Mouse (Mus musculus) granulocyte monocyte progenitor cell, adult 5-6 weeks (primary cell): Measurements from ENCODE around the gene Grip1. TPM values are rescaled to one million over a fixed set of nuclear protein-coding genes. Genes with fewer than 3 reads are reported as not detected.
A peak's percentile ranks its signal among the peaks of the same experiment; 100 is the strongest.
"Not testable (repeated sequence)": the region's sequence is repeated elsewhere in the genome, so short reads cannot be mapped to it uniquely, and the experiment has no call there.

Source experiments
- ATAC-seq: replicated peaks from 2 replicates; pipeline ENCODE4 v1.8.0; 2016; ENCODE audit warnings: mild to moderate bottlenecking, moderate TSS enrichment, inconsistent platforms; ENCODE audit not compliant: poor library complexity, severe bottlenecking
- total RNA-seq, 2 experiments: library from RNA; stranded (forward) in 1 of 2; stranded (reverse) in 1 of 2; fragments of 200-712, 200-1000 nt in 1 of 2; fragments of >200 nt in 1 of 2; fragmentation: Nextera tagmentation in 1 of 2; gene quantifications; 2 replicates each; pipeline ENCODE4 v1.2.3; 2014 to 2017

The Grip1 gene
- total RNA-seq, 2 experiments from 2014 or later, result not detected

DNA sequence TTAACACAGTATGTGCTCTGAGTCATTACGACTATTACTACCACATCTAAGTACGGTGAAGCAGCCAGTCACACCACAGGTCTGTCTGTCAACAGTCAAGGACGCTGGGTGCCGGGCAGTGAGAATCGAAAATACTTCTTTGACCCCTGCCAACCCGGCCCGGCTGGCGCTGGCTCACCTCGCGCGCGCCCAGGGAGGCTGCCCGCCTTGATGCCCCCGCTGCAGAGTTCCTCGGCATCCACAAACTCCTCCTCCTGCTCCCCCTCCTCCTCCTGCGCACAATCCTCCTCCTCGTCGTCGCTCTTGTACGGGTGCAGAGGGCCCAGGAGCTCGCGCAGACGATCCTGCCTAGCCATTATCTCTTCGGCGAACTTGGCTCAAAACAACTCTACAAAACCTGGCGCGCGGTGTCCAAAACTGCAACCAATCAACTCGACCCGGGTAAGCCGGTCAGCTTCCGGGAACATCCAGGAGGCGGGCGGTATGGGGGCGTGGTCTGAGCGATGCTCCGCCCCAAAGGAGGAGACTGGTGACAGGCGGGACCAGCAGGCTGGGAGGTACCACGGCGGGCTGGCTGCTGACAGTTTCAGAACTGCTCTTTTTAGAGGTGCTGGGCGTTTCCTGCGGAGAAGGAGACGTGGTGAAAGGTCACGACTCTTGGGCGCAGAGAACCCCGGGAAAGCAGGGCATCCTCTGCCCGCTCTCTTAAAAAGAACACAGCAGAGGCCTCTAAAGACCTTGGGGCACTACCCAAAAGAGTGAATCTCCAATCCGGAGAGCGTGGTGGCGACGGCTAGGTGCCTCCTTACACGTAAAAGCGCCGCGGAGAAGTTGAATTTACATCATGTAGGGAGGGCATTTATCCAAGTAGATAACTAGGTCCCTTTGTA is 659.1 kb downstream of the Grip1 start, which contains the start of gene Helb:
Gene Helb, minus strand, starts transcription at position 481 of the 890 bp plus-strand sequence.
- ATAC-seq, result peak; percentile 94

DNA sequence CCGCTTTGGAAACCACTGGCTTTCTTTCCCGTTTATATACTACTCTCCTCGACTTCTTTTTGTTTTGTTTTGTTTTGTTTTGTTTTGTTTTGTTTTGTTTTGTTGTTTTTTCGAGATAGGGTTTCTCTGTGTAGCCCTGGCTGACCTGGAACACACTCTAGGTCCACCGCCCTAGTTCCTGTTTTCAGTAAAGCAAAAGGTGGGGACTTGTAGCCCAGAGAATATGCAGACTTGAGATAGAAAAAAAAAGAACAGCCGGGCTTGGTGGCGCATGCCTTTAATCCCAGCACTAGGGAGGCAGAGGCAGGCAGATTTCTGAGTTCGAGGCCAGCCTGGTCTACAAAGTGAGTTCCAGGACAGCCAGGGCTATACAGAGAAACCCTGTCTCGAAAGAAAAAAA is 659.9 kb downstream of the Grip1 start:
- ATAC-seq, result not testable (repeated sequence)

DNA sequence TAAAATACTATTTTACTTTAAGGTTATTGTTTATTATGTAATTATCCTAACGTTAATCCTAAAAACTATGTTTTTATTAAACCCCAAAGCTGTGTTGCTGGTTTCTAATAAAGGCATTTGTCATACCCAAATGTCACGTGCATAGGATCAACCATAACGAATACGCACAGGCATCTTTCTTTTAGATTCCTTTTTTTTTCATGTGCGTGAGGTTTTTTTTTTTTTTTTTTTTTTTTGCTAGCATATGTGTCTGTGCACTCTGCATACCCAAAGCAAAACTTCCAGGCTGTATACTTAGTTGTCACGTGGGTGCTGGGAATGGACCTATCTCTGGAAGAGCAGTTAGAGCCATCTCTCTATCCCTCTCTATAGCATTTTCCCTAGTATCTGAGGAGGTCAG is 660.4 kb downstream of the Grip1 start:
- ATAC-seq, result no peak

DNA sequence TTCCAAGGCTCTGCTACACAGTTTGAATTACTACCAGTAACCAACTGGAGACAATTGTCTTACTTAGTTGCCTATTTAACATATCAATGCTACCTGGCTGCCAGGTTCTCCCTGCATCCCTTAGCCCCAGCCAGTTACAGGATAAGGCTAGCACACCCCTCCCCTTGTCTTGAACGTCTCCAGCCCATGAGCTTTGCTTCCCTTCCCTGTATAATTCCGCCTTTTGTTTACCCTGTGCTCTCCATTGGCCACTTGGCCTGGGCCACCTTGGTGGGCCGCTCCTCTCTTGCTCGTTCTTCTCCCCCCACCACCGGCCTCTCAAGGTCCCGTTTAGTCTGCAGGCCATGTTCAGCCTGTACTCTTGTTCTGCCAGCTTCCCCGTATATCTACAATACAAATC is 660.9 kb downstream of the Grip1 start:
- no peak for ATAC-seq

DNA sequence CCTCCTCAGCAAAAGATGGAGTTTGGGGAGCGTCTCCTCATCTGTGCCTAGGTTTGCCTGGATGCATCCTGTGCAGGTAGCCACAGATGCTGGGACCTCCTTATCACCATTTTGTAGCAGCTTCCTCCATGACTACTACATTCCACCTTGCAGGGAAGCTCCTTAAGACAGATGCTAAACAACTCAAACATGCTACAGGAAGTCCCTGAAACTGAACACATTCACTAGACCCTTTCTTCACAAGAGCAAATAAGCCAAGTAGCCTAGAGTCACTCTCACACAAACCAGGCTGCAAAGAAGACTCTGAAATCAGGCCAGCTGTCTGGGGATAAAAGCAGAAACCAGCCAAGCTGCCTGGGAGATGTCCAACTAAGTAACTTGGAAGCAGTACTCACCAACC is 661.6 kb downstream of the Grip1 start:
- no peak for ATAC-seq

DNA sequence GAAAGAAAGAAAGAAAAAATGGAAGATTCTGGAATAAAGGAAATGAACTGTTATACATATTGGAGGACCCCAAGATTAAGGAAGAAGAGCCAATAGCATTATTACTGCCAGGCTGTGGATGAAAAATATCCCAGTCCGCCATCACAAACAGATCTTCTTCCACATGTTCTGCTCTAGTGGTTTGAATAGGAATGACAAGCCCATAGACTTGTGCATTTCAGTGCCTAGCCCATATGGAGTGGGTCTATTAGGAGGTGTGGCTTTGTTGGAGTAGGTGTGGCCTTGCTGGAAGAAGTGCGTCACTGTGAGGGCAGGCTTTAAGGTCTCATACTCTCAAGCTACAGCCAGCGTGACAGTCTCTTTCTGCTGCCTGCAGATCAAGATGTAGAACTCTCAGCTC is 670.1 kb downstream of the Grip1 start:
- ATAC-seq, result peak; percentile 41

DNA sequence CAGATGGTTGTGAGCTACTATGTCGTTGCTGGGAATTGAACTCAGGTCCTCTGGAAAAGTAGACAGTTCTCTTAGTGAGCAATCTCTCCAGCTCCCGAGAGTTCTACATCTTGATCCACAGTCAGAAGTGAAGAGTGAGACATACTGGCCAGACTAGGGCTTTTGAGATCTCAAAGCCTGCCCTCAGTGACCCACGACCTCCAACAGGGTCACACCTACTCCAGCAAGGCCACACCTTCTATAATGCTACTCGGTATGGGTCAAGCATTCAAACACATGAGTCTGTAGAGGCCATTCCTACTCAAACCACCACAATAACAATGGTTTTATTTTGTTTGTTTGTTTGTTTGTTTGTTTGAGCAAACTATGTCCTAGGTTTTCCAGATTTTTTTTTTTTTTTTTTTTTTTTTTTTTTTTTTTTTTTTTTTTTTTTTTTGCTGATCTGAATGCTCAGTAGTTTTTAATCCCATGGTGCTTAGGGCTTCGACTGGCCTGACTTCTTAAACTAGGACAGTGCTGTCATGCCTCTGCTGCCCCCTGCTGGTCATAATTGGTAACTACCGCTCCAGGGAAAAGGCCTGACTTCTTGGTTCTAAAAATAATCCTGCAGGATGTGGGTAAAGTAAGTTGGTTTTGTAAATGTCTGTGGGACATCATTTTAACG is 671.3 kb downstream of the Grip1 start:
- ATAC-seq, result peak; percentile 86

DNA sequence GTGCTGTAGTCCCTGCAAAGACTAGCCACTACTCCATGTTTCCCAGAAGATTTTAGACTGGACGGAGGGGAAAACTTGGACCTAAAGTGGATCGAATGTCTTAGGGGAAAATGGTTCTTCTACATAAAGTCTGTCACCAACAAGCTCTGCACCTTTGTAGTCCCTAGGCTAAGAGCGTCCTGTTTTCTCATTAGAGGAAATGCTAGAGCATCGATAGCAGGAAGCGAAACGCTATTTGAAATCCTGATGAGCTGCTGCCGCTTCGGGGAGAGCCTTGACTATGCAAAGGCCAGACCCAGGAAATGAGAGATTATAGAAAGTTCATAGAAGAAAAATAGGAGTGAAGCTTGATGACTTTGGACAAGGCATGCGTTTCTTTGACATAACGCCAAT is 671.8 kb downstream of the Grip1 start:
- ATAC-seq, result peak; percentile 74

DNA sequence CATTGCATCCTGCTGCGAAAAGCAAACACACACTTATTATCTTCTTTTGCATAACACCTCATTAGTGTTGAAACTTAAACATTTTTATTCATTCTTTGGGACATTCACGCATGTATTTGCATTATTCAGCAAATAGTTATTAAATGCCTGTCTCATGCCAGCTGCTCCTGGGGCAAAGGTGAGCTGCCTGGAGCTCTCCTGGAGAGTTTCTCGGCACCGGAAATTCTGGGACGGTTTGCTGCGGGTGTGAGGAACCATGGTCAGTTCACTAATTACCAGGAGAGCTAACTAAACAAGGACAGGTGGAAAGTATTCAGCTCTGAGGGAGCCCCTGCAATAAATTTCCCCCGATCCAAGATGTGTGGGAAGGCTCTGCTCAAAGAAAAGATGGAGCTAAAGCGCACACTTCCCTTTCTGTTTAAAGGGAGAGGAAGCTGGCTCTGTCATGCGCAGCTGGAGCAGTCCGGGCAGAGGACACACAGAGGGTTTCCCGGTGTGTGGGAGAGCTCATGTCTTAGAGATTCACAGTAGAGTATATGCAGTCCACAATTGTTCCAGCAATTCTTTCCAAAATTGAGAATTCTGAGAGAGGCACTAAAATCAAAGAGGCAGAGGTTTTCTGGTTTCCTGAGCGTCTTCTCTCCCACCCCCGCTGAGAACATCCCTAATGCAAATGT is 675.1 kb downstream of the Grip1 start:
- peak; percentile 39 for ATAC-seq

DNA sequence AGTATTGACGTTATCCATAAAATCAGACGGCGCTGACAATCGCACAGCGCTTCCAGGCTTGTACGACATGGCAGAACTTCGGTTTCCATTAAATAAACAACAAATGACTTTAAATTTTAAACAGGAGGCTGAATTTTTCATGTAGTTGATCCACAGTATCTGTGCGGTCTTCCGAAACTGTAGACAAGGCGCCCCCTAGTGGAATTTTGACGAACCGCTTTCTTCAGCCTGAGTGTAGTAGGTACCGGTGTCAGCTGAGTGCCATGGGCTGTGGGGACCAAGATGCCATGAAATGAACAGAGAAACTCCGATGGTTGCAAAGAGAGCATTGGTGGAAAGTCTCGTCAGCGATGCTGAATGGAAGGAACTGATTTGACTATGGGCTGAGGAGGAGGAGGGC is 677.0 kb downstream of the Grip1 start:
- peak; percentile 68 for ATAC-seq

DNA sequence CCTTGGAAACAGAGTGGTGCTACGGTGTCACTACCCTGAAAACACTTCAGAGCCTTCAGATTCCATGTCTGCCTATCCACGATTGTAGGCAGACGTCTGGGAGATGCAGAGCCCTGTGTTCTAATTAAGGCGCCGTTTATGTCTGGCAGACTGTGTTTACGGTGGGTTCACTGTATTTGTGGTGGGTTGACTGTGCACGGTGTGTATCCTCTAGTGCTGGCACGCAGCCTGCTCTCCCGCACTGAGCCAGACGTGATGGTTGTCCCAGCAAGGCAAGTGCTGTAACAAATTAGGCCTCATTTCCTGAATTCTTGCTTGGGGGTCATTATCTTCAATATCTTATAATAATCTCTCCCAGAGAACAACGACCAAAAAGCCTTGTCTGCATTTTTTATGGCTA is 680.1 kb downstream of the Grip1 start:
- no peak for ATAC-seq

DNA sequence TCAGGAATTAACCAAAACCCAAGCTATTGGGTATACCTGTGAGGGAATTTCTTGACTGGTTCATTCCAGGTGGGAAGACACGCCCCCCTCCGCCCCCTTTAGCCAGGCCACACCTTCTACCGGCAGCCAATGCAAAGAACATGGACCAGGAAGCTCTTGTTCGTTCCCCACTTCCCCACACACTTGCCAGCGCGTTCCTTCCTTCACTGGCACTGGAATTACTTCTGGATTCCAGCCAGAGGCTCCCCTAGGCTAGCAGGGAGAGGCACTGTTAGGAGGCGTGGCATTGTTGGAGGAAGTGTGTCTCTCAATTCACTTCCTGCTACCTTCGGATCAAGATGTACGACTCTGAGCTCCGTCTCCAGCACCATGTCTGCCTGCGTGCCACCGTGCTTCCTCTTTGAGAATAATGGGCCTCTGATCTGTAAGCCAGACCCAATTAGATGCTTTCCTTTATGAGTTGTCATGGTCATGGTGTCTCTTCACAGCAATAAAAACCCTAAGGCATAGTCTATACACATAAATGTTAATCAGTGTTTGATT is 682.5 kb downstream of the Grip1 start:
- ATAC-seq, result peak; percentile 72

Other genes with a start within 250 kb of the Grip1 start
- gene Cand1, start 213.8 kb upstream of the Grip1 start, total RNA-seq (2014; fragmentation: Nextera tagmentation), result 37.8 and 92.4 TPM in 2 replicates
- 44.0 and 45.5 TPM in 2 replicates for gene Cand1, start 213.8 kb upstream of the Grip1 start, total RNA-seq (2017)